Mouse (Mus musculus) limb, embryonic 14.5 days (tissue): ENCODE measurements around the gene Gm14180. TPM values are rescaled to one million over a fixed set of nuclear protein-coding genes. Genes with fewer than 3 reads are reported as not detected.
"Not testable (repeated sequence)": the region's sequence is repeated elsewhere in the genome, so short reads cannot be mapped to it uniquely, and the experiment has no call there.

Source experiments
- ATAC-seq: fragments of 200-750 bp; cut with Nextera tagmentation; 2 replicates; pipeline ENCODE4 v1.8.0; 2017; ENCODE audit warnings: low read depth, moderate number of reproducible peaks, moderate TSS enrichment; ENCODE audit not compliant: low FRiP score
- DNase-seq: peaks from one replicate; pipeline ENCODE4 v3.0.0-alpha.2; 2015; ENCODE audit warnings: low spot score
- H3K27ac ChIP-seq: fragments of 300-500 bp; sonication (generic); replicated peaks from 2 replicates; pipeline ENCODE4 v1.5.1; 2014; ENCODE audit warnings: low read depth, mild to moderate bottlenecking, low read length, moderate library complexity, mixed read lengths
- H3K27me3 ChIP-seq: fragments of 300-500 bp; sonication (generic); 2 replicates; pipeline ENCODE4 v1.6.1; 2014; ENCODE audit warnings: low read length, mixed read lengths; ENCODE audit not compliant: control insufficient read depth, insufficient read depth
- H3K36me3 ChIP-seq: fragments of 300-500 bp; sonication (generic); 2 replicates; pipeline ENCODE4 v1.6.1; 2014; ENCODE audit warnings: mild to moderate bottlenecking, low read length, moderate library complexity, mixed read lengths; ENCODE audit not compliant: control insufficient read depth, insufficient read depth
- H3K4me1 ChIP-seq: fragments of 300-500 bp; sonication (generic); 2 replicates; pipeline ENCODE4 v1.6.1; 2014; ENCODE audit warnings: antibody characterized with exemption, low read length, mixed read lengths; ENCODE audit not compliant: control insufficient read depth, insufficient read depth
- H3K4me2 ChIP-seq: fragments of 300-500 bp; sonication (generic); replicated peaks from 2 replicates; pipeline ENCODE4 v1.6.1; 2014; ENCODE audit warnings: low read depth, mild to moderate bottlenecking, low read length, moderate library complexity; ENCODE audit not compliant: severe bottlenecking
- H3K4me3 ChIP-seq: fragments of 300-500 bp; sonication (generic); replicated peaks from 2 replicates; pipeline ENCODE4 v1.5.1; 2014; ENCODE audit warnings: low read length
- H3K9ac ChIP-seq: fragments of 300-500 bp; sonication (generic); 2 replicates; pipeline ENCODE4 v1.6.1; 2014; ENCODE audit warnings: mild to moderate bottlenecking, low read depth, low read length, moderate library complexity; ENCODE audit not compliant: severe bottlenecking
- H3K9me3 ChIP-seq: fragments of 300-500 bp; sonication (generic); 2 replicates; pipeline ENCODE4 v1.6.1; 2016; ENCODE audit warnings: low read length; ENCODE audit not compliant: control insufficient read depth
- POLR2A ChIP-seq: fragments of 200-500 bp; IDR thresholded peaks from 2 replicates; pipeline ENCODE4 v1.8.0; 2012; ENCODE audit warnings: inconsistent platforms, mild to moderate bottlenecking, moderate library complexity, borderline replicate concordance; ENCODE audit not compliant: insufficient read depth, insufficient read length; ENCODE audit errors: extremely low read depth
- WGBS: fragments of 180-500 bp; shearing (Covaris S2); extraction: QIAGEN DNeasy Blood & Tissue Kit; methylation state at CpG from one replicate; pipeline ENCODE4 v1.1.7; 2014; 5-methylcytosine and 5-hydroxymethylcytosine counted together
- polyA plus RNA-seq, 2 experiments: library from polyadenylated mRNA; depleted of rRNA in 1 of 2; stranded (reverse) in 1 of 2; unstranded in 1 of 2; fragments of >200 nt; fragmentation: Nextera tagmentation in 1 of 2; extraction: Ambion mirVana in 1 of 2; gene quantifications; 2 replicates each; pipeline versions ENCODE4 v1.2.1 to v1.2.3; 2012 to 2014

Gene Gm14180
- polyA plus RNA-seq (2012; rRNA removed) (not detected in 2 replicates), polyA plus RNA-seq (2014; fragmentation: Nextera tagmentation; extraction: Ambion mirVana) (not detected in 2 replicates)

GRCm38 (mm10) chr11:99734190-99734589 lies at the start of gene Gm14180:
Gm14180 (minus strand) TSS chr11:99734290.
- Histone ChIP-seq H3K27me3 (no peaks in the 10 kb centered on the region), H3K9ac (no peak within 1 kb of the TSS), H3K36me3 (no peaks in the 10 kb centered on the region), H3K9me3 (no peaks in the 10 kb centered on the region), H3K4me3 (no peak within 1 kb of the TSS), H3K4me2 (no peak within 1 kb of the TSS), H3K27ac (no peak within 1 kb of the TSS), H3K4me1 (no peaks in the 10 kb centered on the region)
- 69% methylated on average over 2 of the region's 2 CpGs for whole genome bisulfite sequencing
- ATAC-seq (no peak), DNase-seq (no peak)
- no peak for TF ChIP-seq POLR2A

- no peak for TF ChIP-seq POLR2A
- Histone ChIP-seq H3K27me3 (no peaks in the 10 kb centered on the region), H3K36me3 (no peaks in the 10 kb centered on the region), H3K4me1 (no peaks in the 10 kb centered on the region), H3K4me2 (no peak within 1 kb of the TSS), H3K4me3 (no peak within 1 kb of the TSS), H3K9ac (no peak within 1 kb of the TSS), H3K9me3 (no peaks in the 10 kb centered on the region), H3K27ac (no peak within 1 kb of the TSS)
- DNase-seq, result no peak
- ATAC-seq, result no peak
- 95% methylated on average over 2 of the region's 2 CpGs for WGBS
Observed at GRCm38 (mm10) chr11:99780604-99781003, 46.5 kb upstream of the Gm14180 start, which contains the start of gene Krtap4-8. Krtap4-8 (minus strand) TSS chr11:99780704.

- no peak overlapping the region for H3K4me3 ChIP-seq
- H3K27me3 ChIP-seq, result no peaks in the 10 kb centered on the region
- no peak for TF ChIP-seq POLR2A
- ATAC-seq (no peak), DNase-seq (no peak)
- no peak overlapping the region for H3K9ac ChIP-seq
- no peak overlapping the region for H3K4me2 ChIP-seq
- no peaks in the 10 kb centered on the region for H3K4me1 ChIP-seq
- no peaks in the 10 kb centered on the region for H3K36me3 ChIP-seq
- 63% methylated on average over 7 of the region's 7 CpGs for WGBS
- H3K9me3 ChIP-seq, result no peaks in the 10 kb centered on the region
- no peak overlapping the region for H3K27ac ChIP-seq
Observed at GRCm38 (mm10) chr11:99778401-99778800, 44.3 kb upstream of the Gm14180 start.

DNA sequence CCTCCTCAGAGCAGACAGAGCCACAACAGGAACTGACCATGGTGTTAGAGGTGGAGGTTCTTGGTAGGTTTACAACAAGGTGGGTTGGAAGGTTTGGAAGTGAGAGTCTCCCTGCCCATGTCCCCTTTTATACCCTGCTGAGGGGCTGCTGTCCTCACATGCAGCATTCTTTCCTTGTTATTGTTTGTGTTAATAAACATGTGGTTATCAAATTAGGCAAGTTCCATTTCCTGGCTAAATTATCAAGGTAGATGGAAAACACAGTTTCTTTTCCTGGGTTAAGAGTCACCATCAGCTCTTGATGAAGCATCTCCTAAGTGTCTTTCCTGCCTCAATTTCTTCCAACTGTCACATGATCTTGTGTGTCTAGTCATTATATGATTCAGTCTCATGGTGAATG lies 38.7 kb upstream of the Gm14180 start, which contains the start of gene Gm11595:
Gene Gm11595, minus strand, starts transcription at position 101 of the 400 bp plus-strand sequence.
- not testable (repeated sequence) for H3K4me2 ChIP-seq

DNA sequence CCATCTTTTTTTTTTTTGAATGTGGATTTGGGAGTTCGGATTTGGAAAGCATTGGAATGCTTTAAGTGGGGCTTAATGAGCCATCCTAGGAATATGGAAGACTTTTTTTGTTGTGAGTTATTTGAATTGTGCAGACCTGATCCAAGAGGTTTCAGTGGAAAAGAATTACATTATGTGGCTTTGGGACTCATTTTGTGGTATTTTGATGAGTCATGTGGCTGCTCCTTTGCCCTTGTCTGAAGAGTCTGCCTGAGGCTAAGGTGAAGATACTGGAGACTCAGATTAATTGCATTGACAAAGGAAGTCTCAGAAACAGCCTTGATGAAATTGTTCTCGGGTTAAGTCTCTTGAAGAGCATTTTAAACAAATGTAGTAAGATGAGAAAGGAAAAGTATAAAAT lies 34.3 kb upstream of the Gm14180 start:
- DNase-seq (no peak), ATAC-seq (no peak)
- WGBS, result 72% methylated on average over 2 of the region's 2 CpGs
- no peaks in the 10 kb centered on the region for H3K9me3 ChIP-seq
- no peak overlapping the region for H3K9ac ChIP-seq
- no peak overlapping the region for H3K27ac ChIP-seq
- H3K36me3 ChIP-seq, result no peaks in the 10 kb centered on the region
- H3K4me1 ChIP-seq, result no peaks in the 10 kb centered on the region
- H3K4me2 ChIP-seq, result no peak overlapping the region
- no peaks in the 10 kb centered on the region for H3K27me3 ChIP-seq
- no peak for TF ChIP-seq POLR2A
- H3K4me3 ChIP-seq, result no peak overlapping the region

More for the DNA sequence above, 38.7 kb upstream of the Gm14180 start, which contains the start of gene Gm11595:
- not testable (repeated sequence) for H3K9me3 ChIP-seq, DNase-seq, H3K27me3 ChIP-seq, H3K4me3 ChIP-seq, H3K9ac ChIP-seq, H3K36me3 ChIP-seq, H3K27ac ChIP-seq, H3K4me1 ChIP-seq, ATAC-seq

DNA sequence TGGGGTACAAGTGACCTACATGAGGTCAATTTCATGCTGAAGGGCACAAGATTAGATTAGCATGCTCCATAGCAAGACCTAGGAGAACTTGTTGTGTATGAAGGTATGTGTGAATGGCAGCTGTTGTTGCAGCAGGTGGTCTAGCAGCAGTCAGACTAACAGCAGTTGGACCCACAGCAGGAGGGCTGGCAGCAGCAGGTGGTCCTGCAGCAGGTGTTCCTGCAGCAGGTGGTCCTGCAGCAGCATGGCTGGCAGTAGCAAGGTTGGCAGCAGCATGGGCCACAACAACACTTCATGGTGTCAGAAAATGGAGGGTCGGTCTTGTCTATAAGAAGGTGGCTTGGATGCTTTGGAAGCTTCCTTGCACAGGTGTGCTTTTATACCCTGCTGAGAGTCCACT lies 24.8 kb upstream of the Gm14180 start:
- 80% methylated on average over 1 of the region's 1 CpGs for WGBS
- H3K4me3 ChIP-seq, result no peak overlapping the region
- no peaks in the 10 kb centered on the region for H3K27me3 ChIP-seq
- ATAC-seq (no peak), DNase-seq (no peak)
- H3K4me2 ChIP-seq, result no peak overlapping the region
- H3K9me3 ChIP-seq, result no peaks in the 10 kb centered on the region
- H3K27ac ChIP-seq, result no peak overlapping the region
- H3K36me3 ChIP-seq, result no peaks in the 10 kb centered on the region
- TF ChIP-seq POLR2A, result no peak
- no peaks in the 10 kb centered on the region for H3K4me1 ChIP-seq
- no peak overlapping the region for H3K9ac ChIP-seq
